Mouse (Mus musculus) lung, adult 18-20 months (tissue): ENCODE measurements around the gene Smox.
"Not testable (repeated sequence)": the region's sequence is repeated elsewhere in the genome, so short reads cannot be mapped to it uniquely, and the experiment has no call there.

ENCODE experiments used
- DNase-seq, 2 experiments: peaks; one replicate each; pipeline ENCODE4 v3.0.0; 2022; ENCODE audit warnings: mixed read lengths in 2 of 2

The Smox gene

DNA sequence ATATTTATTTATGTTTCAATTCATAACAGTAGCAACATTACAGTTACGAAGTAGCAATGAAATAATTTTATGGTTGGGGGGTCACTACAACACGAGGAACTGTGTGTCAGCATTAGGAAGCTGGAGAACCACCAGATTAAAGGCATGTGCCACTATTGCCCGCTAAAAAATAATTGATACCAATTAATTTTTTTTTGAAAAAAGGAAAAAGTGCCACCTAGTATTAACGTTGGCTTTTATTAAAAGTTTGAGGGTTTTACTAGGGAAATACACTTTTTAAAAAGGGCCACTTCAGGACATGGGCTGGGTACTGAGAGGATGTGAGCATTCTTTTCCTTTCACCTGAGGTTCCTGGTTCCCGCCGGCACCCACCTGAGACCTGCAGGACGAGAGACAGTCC, at the start of gene Smox:
Gene Smox, plus strand, starts transcription at position 301 of the 400 bp plus-strand sequence.
- no peak for DNase-seq

DNA sequence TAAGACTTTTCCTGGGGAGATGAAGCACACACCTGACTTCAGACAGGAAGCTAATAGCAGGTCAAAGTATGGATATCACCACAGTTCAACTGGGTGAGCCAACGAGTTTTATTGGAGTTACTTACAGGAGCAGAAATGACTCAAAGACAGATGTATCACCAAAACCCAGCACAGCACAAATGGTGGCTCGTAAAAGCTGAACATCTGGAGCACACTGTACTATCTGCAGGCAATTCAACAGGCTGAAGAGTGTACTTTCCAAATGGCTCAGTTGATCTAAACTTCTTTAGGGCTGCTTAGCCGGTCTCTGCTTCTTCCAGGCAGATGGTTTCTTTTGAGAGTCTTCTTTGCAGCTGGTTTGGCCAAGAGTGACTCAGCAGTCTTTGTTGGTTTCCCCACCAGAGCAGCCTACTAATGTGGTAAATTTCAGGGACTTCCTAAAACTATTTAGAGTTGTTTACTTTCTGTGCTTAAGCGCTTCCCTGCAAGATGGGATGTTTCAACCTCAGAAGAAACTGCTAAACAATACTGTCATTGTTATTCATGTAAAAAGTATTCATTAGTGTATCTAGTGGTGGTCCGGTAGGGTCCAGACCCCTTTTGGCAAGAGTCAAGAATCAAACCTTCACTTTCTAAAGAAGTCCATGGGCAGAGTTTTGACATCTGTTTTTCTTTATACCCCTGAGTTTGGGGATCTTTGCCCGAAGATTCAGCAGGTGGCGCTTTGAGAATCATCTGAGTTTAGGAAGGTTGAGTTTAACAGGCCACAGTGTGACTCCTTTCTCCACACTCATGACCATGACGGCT, 48.0 kb upstream of the Smox start:
- DNase-seq, result no peak

DNA sequence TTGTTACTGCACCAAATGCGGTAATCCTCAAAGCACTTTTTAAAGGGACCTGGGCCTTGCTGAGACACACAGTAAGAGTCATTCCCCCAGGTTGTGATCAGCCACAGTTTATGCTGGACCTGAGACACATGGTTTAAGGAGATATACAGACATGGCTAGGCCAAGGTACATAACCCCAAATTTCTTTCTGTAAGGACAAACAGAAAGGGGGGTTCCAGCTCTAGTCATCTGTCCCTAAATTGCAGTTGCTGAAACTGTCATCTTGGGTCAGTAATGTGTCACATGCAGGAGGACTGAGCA, 47.5 kb upstream of the Smox start:
- DNase-seq, result no peak

DNA sequence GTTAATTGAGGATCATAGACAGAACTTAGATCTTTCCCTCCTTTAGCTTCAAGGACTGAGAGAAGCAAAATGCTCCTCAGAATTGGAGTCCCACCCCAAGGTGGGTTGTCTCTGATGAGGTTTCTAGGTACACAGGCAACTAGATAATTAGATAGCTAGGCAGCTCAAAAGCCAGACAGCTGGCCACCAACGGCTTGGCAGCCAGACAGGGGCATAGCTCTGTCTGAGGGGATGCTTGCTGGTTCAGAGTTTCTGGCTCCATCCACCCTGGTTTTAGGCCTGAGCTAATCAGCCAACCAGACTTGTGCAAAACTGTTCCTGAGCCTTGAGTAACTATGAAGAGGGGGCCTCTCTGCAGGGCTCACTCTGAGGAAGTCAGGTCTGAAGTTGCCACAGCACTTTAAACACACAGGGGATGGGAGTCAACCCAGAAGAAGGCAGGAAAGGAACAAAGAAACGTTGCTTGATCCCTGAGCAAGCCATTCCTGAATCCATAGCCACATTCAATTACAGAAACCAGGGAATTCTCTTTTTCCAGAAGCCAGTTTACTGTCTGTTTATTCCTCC, 44.8 kb upstream of the Smox start:
- no peak for DNase-seq

DNA sequence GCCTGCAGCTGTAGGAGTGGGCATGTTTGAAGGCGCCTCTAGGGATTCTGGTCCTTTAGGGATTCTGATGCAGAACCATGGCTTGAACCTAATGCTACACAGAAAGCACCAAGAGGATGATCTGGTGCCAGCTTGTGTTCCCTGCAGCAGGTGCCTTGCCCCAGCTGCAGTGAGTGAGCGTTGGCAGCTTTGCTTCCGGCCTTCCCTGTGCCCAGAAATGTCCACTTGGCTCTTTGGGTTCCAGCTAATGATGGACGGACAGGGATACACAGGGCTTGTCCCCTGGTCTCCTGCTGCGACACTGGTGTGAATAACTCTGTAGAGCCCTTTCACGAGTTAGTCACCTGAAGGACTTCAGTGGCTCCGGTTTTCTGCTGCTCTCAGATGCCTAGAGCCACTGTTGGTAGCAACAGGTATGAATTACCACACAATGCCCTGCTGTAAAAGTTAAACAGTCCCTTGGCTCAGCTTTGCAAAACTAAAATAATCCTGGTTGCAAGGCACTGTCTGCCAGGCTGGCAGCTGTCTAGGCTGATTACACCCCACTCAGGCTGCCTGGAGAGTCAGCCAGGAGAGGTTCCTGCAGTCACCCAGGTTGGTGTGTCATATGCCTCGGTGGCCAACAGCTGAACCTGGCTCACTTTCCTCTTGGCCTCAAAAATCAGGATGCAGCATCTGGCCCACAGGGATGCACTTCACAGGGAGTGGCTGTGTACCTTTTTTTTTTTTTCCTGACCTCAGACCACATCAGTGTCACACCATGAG, 43.5 kb upstream of the Smox start:
- DNase-seq, result peak in 1 of 2 experiments; percentile 24

DNA sequence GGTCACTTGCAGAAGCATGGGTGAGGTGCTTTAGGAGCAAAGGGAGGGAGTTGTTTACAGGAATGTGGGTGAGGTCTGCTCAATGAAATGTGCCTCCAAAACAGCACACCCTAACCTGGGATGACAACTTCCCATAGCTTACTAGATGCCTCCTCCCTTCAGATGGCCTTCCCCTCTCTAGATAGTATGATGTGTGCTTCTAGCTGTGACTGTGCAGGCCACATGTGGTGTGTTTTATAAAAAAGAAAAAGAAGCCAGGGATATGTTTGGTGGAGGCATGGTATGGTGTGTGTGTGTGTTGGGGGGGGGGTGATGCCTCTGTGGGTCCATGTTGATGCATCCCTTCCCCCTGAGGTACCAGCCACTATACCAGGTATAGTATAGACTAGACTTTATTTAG, 42.9 kb upstream of the Smox start:
- DNase-seq, result no peak

DNA sequence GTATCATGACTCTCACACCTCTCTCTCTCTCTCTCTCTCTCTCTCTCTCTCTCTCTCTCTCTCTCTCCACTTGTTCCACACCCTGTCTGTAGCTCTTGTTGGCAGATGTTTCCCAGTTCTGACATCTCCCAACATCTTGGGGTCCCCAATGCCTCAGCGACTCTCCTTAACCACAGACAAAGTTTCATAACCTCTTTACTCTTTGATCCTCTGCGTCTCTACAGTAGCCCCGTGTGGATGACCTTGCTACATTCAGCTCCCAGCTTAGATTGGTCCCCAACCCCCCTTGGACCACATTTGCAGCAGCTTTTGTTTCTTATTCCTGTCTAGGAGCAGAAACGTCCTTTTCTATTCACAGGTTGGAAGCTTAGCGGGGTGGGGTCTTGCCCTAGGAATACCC, 41.6 kb upstream of the Smox start:
- DNase-seq, result no peak

DNA sequence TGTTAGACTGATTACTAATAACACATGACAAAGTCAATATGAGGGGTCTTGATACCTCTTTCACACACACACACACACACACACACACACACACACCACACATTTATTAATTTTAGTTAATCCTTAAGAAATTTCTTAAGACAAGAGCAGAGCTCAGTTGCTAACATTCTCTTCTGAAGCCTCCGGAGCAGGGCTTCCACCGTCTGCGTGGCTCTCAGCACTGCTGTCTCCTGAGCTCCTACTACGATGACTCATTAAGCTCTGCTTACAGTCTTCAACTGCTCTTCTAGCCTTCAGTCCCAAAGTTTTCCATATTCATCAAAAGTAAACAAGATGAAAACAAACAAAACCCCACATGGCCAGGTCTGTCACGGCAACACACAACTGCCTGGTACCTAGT, 40.8 kb upstream of the Smox start:
- DNase-seq, result no peak

DNA sequence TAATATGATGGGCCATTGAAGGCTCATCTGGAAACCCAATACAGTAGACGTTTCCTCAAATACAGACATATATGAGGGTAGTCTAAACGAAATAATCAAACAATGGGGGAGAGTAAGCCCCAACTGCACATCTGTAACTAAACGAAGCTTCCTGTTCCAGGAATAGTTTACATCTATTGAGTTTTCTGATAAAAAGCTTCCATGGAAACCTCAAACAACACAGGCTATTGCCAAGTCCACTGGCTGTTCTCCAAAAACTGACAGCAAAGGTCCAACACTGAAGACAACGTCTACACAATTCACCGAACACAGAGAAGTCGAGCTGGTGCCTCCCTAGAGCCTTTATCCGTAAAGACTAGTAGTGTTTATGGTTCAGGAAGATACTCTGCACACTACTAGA, 33.6 kb upstream of the Smox start:
- DNase-seq, result peak in 1 of 2 experiments; percentile 28

DNA sequence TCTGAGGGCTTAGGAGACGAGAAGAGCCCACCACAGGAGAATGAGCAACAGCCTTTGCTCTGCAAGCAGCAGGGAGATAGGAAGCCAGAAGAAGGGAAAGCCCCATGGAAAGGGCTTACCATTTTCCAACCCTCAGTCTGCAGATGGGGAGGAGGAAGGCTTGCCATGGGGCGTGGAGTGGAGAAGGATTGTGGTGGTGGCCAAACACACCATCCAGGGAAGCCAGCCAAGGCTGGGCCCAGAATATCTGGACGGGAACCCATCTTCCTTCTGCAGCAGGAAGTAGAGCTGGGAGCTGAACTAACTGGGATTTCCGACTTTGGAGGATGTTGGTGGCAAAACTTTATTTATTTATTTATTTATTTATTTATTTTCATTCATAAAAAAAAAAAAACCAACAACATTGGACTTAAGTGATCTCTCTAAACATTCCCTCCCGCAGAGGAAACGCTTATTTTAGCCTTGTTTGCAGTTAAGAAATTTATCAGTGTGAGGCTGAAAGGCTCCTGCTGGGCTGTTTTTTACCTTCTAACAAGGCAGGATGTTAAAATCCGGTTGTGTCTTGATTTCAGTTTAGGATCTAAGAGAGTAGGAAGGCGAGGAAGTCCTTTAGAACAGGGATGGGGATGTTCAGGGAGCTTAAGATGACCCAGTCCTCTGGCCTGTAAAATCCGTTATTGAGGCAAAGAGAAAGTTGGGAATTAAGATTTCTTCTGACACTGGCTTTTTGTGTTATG, 30.2 kb upstream of the Smox start:
- peak; percentile 18 to 25 for DNase-seq

DNA sequence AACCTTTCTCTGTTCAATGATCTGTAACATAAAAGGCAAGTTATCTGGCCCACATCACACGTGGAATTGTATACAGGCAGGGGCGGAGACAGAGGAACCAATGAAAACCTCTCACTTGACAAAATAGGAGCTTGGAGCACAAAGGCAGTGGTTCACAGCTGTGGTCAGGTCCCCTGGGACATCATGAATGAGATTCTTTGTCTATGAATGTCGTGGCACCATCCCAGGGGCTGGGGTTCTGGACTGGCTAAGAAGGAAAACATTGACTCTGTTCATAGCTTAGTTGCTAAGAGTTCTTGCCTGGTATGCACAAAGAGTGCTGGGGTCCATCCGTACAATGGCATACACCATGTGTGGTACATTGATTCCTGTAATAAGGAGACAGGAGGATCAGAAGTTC, 28.3 kb upstream of the Smox start:
- no peak for DNase-seq

DNA sequence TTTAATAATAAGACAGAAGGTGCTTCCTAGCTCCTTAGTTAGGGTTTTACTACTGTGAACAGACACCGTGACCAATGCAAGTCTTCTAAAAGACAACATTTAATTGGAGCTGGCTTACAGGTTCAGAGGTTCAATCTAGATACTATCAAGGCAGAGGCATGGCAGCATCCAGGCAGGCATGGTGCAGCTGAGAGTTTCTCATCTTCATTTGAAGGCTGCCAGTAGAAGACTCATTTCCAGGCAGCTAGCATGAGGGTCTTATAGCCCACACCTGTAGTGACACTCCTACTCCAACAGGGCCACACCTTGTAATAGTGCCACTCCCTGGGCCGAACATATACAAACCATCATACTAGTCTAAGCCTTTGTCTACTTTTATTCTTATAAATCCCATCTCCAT, 27.1 kb upstream of the Smox start:
- DNase-seq, result no peak

DNA sequence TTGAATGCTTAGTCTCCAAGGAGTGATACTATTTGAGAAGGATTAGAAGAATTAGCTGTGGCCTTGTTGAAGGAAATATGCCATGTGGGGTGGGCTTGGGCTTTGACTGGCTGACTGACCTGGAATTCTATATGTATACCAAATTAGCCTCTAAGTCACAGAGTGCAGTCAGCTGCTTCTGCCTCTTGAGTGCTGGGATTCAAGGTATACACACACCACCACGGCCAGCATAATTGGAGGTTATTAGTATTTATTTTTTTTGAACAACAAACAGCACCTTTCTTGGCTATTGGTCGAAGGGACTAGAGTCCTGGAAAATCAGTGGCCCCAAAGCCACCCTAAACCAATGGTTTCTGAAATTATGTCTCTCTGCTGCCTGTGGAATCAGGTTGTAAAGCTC, 24.6 kb upstream of the Smox start:
- no peak for DNase-seq

DNA sequence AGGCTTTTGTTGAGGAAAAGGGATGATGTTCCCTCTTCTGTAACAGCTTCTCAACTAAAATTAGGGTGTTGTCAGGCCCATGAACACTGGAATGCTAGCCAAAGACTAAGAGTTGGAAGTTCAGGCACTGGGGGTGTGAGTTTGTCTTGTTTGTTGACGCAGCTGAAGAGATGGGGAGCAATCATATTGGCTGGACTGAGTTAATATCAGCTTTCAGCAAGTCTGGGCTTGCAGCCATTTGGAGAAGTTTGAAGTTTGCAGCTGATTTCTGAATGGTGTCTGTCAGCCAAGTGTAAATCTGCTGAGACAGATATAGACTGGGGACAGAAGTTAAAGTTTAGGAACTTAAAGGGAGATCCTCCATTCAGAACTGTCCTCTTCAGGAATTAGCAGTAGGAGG, 21.4 kb upstream of the Smox start:
- DNase-seq, result peak in 1 of 2 experiments; percentile 29

DNA sequence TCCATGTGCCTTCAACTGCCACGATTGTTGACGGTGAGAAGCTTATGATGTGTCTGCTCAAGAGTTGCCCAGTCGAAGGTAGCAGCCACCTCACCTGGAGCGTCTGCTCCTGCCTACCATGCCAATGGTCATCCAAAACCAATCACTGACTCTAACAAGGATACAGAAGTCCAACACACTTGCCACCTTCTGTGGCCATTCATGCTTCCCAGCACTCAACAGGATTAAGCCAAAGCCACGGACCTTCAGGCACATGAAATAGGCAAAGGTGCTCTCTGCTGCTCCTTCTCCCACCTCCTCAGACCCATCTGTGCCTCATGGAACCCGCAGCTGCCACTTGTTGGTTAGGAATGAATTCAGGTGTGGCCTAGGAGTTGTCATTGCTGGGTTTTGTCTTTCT, 17.5 kb upstream of the Smox start:
- DNase-seq, result no peak

DNA sequence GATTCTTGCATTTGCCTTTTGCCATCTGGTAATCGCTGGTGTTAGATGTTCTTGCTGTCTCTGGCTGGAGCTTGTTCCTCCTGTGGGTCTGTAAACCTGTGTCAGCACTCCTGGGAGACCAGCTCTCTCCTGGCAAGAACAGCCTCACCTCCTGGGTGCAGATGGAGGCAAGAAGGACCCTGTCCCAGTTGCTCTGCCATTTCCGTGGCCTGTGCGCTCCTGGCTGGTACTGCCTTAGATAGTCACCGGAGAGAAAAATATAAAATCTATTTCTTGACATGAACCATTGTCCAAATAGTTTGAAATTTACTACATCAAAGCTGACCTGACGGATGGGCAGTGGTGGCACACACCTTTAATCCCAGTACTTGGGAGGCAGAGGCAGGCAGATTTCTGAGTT, 14.2 kb upstream of the Smox start:
- DNase-seq, result not testable (repeated sequence)

DNA sequence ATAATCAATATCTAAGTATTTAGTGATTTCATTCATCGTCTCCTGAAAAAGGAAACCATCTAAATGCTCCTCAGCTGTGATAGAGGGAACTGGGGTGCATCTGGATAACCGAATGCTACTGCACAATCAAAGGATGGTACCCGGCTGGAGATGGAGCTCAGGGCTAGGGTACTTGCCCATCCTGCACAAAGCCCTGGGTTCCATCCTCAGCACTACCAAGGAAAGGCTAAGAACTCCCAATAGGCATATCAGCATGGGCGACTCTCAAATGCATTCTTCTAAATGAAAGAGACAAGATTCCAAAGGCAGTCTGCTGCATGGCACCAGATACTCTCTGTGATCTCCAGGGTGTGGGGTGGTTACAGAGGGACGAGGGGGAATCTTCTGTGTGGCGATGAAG, 13.4 kb upstream of the Smox start:
- DNase-seq, result no peak

DNA sequence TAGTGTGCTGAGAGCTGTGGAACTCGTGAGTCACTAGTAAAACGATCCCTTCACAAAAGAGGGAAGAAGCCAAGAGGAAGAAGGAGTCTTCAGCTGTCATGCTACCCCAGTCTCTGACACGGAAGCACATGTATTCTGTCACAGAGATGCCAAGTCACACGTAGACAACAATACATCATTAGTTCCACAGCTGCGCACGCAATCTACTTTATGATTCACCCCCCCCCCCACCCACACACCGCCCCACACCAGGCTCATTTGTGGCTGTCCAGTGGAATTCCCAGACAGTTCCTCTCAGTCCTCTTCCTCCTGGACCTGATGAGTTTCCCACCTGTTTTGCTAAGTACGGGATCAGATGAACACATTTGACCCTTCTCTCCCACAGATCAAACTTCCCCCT, 12.9 kb upstream of the Smox start:
- DNase-seq, result no peak

DNA sequence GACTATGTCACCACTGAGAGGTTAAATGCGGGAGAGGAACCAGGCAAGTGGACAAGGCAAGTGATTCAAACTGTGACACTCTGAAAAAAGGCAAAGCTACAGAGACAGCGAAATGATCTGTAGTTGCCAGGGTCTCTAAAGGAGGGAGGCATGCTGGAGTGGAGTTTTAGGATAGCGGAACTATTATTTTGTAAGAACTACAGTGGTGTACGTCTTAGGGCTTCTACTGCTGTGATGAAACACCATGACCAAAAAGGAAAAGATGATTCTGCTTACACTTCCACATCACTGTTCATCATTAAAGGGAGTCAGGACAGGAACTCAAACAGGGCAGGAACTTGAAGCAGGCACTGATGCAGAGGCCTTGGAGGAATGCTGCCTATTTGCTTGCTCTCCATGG, 12.4 kb upstream of the Smox start:
- no peak for DNase-seq

DNA sequence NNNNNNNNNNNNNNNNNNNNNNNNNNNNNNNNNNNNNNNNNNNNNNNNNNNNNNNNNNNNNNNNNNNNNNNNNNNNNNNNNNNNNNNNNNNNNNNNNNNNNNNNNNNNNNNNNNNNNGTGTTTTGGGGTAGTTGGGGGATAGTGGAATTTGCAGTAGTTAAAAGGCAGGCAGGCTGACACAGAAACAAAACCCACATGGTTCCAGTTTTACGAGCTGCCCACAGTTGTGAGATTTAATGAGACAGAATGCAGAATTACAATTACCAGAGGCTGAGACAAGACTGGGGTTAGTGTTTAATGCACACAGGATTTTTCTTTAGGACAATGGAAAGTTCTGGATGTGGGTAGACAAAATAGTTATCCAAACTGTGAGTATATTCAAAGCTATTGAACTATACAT, 9.6 kb upstream of the Smox start:
- DNase-seq, result no peak

DNA sequence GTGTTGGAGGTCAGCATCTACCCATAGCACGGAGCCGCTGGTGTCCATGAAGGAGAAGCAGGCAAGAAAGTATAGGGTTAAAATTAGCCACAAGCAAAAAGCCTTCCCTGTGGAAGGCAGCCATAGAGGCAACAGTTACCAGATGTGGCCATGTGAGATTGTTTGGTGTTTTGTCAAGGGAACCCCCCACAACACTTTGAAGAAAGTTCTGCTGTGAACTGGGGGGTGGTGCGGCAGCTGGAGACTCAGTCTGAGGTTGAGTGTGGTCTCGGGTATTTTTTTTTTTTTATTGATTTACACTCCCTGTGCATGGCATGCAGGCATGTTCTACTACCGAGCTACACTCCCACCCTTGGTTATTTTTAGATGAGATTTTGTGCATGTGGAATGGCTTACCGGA, 8.8 kb upstream of the Smox start:
- DNase-seq, result no peak

DNA sequence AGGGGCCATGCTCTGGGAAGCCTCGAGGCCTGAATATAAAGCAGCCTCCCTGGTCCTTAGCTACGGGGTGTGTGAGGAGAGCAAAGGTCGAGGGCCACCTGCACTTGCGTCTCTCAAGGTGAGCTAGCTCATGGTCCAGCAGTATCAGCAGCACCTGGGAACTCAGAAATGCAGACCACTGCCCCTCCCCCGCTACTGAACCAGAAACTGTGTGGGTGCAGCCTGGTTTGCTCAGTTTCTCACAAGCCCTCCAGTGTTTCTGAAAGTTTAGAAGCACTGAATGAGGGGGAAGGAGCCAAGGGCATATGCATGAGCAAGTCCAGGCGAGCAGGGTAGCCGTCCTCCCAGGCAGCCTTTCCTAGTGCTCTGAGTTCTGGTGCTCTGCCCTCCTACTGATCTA, 7.7 kb upstream of the Smox start:
- DNase-seq, result no peak

DNA sequence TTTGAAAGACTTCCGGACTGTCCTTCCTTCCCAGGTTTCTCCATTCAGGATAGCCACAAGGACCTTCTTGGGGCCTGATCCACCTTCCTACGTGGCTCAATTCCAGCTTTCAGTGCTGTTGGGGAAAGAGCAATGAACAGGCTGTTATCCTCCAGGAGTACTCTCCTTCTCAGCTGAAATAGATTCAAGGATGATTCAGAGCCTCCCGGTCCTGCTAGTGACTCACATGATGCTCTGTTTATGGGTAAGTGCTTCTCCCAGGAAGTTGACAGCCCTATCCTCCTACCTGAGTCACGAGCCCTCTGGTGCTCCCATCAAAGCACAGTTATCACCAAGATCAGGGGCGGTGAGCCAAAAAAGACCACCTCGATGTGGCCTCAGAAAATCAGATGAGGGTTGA, 7.1 kb upstream of the Smox start:
- DNase-seq, result no peak

DNA sequence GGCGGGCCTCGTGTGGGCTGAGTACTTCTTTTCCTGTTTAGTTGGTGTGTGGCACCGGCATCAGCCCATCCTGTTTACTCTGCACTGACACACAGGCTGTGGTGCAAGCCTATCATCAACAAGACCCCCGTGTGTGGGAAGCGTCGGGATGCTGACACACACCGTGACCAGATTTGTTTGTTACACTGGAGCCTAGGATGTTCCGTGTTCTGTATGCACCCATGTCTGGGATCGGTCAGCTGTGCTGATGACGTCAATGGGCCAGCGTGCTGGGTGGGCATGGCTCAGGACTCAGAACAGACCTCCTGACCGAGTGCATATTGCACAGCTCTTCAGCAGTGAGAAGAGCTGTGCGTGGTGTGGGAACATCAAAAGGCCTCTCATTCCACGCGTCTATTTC, 6.2 kb upstream of the Smox start:
- no peak for DNase-seq
